Mouse (Mus musculus) heart, postnatal 0 days (tissue): ENCODE data around the gene Phf7.

ENCODE experiments used
- CTCF ChIP-seq: IDR thresholded peaks from 2 replicates; pipeline ENCODE4 v1.5.1; 2016; ENCODE audit warnings: antibody characterized with exemption, control low read depth, low read depth
- EP300 ChIP-seq: IDR thresholded peaks from 2 replicates; pipeline ENCODE4 v1.6.1; 2016; ENCODE audit warnings: antibody characterized with exemption, low read depth

GRCm38 (mm10) chr14:31248396-31248795 lies 2.7 kb downstream of the Phf7 start:
- no peak for TF ChIP-seq EP300
- no peak for TF ChIP-seq CTCF
